Mouse (Mus musculus) right cerebral cortex, adult 18-20 months (tissue): Measurements from ENCODE around the gene Duxbl2.
"Not testable (repeated sequence)": the region's sequence is repeated elsewhere in the genome, so short reads cannot be mapped to it uniquely, and the experiment has no call there.

Experiments
- DNase-seq: peaks from one replicate; pipeline ENCODE4 v3.0.0; 2022; ENCODE audit warnings: mixed read lengths

Duxbl2 gene

GRCm38 (mm10) chr14:26118150-26118549 lies at the start of gene Duxbl2:
Duxbl2 (plus strand) TSS chr14:26118349.
- DNase-seq: not testable (repeated sequence)

GRCm38 (mm10) chr14:26076620-26077390 lies 41.3 kb upstream of the Duxbl2 start:
- DNase-seq: not testable (repeated sequence)

- not testable (repeated sequence) for DNase-seq
Observed at GRCm38 (mm10) chr14:26081216-26081615, 36.9 kb upstream of the Duxbl2 start, which contains the start of gene Cphx2. Cphx2 (plus strand) TSS chr14:26081516.

GRCm38 (mm10) chr14:26081997-26082396 lies 36.2 kb upstream of the Duxbl2 start, which contains the start of gene Cphx3:
Cphx3 (plus strand) TSS chr14:26082297.
- not testable (repeated sequence) for DNase-seq

- DNase-seq: not testable (repeated sequence)
Observed at GRCm38 (mm10) chr14:26097622-26098021, 20.5 kb upstream of the Duxbl2 start.

- not testable (repeated sequence) for DNase-seq
Observed at GRCm38 (mm10) chr14:26118550-26119000, 426 bp downstream of the Duxbl2 start.

- DNase-seq: not testable (repeated sequence)
Observed at GRCm38 (mm10) chr14:26119095-26119494, 946 bp downstream of the Duxbl2 start.

GRCm38 (mm10) chr14:26147095-26147494 lies 28.9 kb downstream of the Duxbl2 start:
- not testable (repeated sequence) for DNase-seq

- not testable (repeated sequence) for DNase-seq
Observed at GRCm38 (mm10) chr14:26156032-26156431, 37.9 kb downstream of the Duxbl2 start.

GRCm38 (mm10) chr14:26161156-26161555 lies 43.0 kb downstream of the Duxbl2 start:
- not testable (repeated sequence) for DNase-seq

- DNase-seq: not testable (repeated sequence)
Observed at GRCm38 (mm10) chr14:26162423-26162822, 44.3 kb downstream of the Duxbl2 start.

- DNase-seq: not testable (repeated sequence)
Observed at GRCm38 (mm10) chr14:26165266-26165665, 47.1 kb downstream of the Duxbl2 start.

GRCm38 (mm10) chr14:26173955-26174354 lies 55.8 kb downstream of the Duxbl2 start:
- not testable (repeated sequence) for DNase-seq

- DNase-seq: not testable (repeated sequence)
Observed at GRCm38 (mm10) chr14:26175028-26175427, 56.9 kb downstream of the Duxbl2 start.
